Mouse (Mus musculus) kidney, adult 11 months (tissue): ENCODE data around the gene Ankrd54.
"Not testable (repeated sequence)": the region's sequence is repeated elsewhere in the genome, so short reads cannot be mapped to it uniquely, and the experiment has no call there.

Experiments used
- DNase-seq: peaks from one replicate; pipeline ENCODE4 v3.0.0; 2022

The Ankrd54 gene

DNA sequence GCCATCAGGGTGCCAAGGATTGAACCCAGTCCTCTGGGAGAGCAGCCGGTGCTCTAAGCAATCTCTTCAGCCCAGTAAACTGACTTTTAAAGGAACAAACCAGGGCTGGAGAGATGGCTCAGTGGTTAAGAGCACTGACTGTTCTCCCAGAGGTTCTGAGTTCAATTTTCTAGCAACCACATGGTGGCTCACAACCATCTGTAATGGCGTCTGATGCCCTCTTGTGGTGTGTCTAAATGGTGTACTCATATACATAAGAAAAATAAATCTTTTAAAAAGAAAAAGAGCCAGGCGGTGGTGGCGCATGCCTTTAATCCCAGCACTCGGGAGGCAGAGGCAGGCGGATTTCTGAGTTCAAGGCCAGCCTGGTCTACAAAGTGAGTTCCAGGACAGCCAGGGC lies 54.9 kb downstream of the Ankrd54 start:
- DNase-seq = not testable (repeated sequence)

DNA sequence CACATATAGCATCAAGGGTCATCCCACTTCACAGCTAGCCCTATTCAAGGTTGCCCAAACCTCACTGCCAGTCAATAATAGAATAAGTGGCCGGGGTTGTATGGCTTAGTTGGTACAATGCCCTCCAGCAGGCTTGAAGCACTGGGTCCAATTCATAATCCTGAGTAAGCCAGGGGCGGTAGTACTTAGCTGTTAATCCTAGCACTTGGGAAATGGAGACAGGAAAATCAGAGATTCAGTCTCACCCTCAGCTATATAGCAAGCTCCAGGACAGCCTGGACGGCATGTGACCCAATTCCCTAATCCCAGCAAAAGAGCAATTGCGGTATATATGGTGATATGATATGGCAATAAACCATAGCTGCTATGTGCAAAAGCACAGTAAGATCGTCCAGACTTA lies 55.6 kb downstream of the Ankrd54 start:
- no peak for DNase-seq

- no peak for DNase-seq
These were observed 56.1 kb downstream of the Ankrd54 start for GRCm38 (mm10) chr15:79006638-79007037.

GRCm38 (mm10) chr15:79005581-79005980 lies 57.1 kb downstream of the Ankrd54 start:
- no peak for DNase-seq
